Mouse (Mus musculus) lung, postnatal 0 days (tissue): ENCODE measurements around the gene Mip. TPM values are rescaled to one million over a fixed set of nuclear protein-coding genes. Genes with fewer than 3 reads are reported as not detected.

ENCODE experiments used
- ATAC-seq: fragments of 200-750 bp; cut with Nextera tagmentation; 2 replicates; pipeline ENCODE4 v1.8.0; 2017; ENCODE audit warnings: moderate library complexity
- DNase-seq: peaks from one replicate; pipeline ENCODE4 v3.0.0-alpha.2; 2016; ENCODE audit warnings: low spot score
- H3K27ac ChIP-seq: fragments of 300-500 bp; sonication (generic); 2 replicates; pipeline ENCODE4 v1.5.1; 2014; ENCODE audit warnings: antibody characterized with exemption, mild to moderate bottlenecking, low read length, mixed read lengths
- H3K27me3 ChIP-seq: fragments of 300-500 bp; sonication (generic); replicated peaks from 2 replicates; pipeline ENCODE4 v1.6.1; 2014; ENCODE audit warnings: low read length, mixed read lengths; ENCODE audit not compliant: insufficient read depth
- H3K36me3 ChIP-seq: fragments of 300-500 bp; sonication (generic); 2 replicates; pipeline ENCODE4 v1.6.1; 2014; ENCODE audit warnings: low read length, mixed read lengths; ENCODE audit not compliant: insufficient read depth
- H3K4me1 ChIP-seq: fragments of 300-500 bp; sonication (generic); 2 replicates; pipeline ENCODE4 v1.6.1; 2014; ENCODE audit warnings: antibody characterized with exemption, low read depth, low read length, mixed read lengths; ENCODE audit not compliant: insufficient read depth
- H3K4me2 ChIP-seq: fragments of 300-500 bp; sonication (generic); replicated peaks from 2 replicates; pipeline ENCODE4 v1.6.1; 2014; ENCODE audit warnings: low read depth, mild to moderate bottlenecking, low read length, moderate library complexity, mixed read lengths
- H3K4me3 ChIP-seq: fragments of 300-500 bp; sonication (generic); 2 replicates; pipeline ENCODE4 v1.5.1; 2014; ENCODE audit warnings: low read depth, low read length
- H3K9ac ChIP-seq: fragments of 300-500 bp; sonication (generic); replicated peaks from 2 replicates; pipeline ENCODE4 v1.6.1; 2014; ENCODE audit warnings: low read depth, mild to moderate bottlenecking
- H3K9me3 ChIP-seq: fragments of 300-500 bp; sonication (generic); 2 replicates; pipeline ENCODE4 v1.6.1; 2016; ENCODE audit warnings: low read length, mixed read lengths
- CTCF ChIP-seq: IDR thresholded peaks from 2 replicates; pipeline ENCODE4 v1.5.1; 2016; ENCODE audit warnings: antibody characterized with exemption, mild to moderate bottlenecking
- EP300 ChIP-seq: IDR thresholded peaks from 2 replicates; pipeline ENCODE4 v1.6.1; 2016; ENCODE audit warnings: antibody characterized with exemption, mild to moderate bottlenecking, control low read depth
- WGBS: fragments of 180-500 bp; shearing (Covaris S2); extraction: QIAGEN DNeasy Blood & Tissue Kit; methylation state at CpG from one replicate; pipeline ENCODE4 v1.1.7; 2014; 5-methylcytosine and 5-hydroxymethylcytosine counted together
- polyA plus RNA-seq: library from polyadenylated mRNA; unstranded; fragments of >200 nt; fragmentation: Nextera tagmentation; extraction: Ambion mirVana; gene quantifications from 2 replicates; pipeline ENCODE4 v1.2.1, GENCODE M21; 2015

Mip gene
- polyA plus RNA-seq, 1 experiment from 2014 or later: not detected

- 75% methylated on average over 6 of the region's 6 CpGs for WGBS
- no peaks in the 10 kb centered on the region for H3K9me3 ChIP-seq
- H3K4me2 ChIP-seq: no peak overlapping the region
- H3K27me3 ChIP-seq: no peaks in the 10 kb centered on the region
- H3K9ac ChIP-seq: no peak overlapping the region
- no peak for DNase-seq
- H3K4me3 ChIP-seq: no peak overlapping the region
- H3K36me3 ChIP-seq: no peaks in the 10 kb centered on the region
- ATAC-seq: no peak
- no peak overlapping the region for H3K27ac ChIP-seq
- H3K4me1 ChIP-seq: no peaks in the 10 kb centered on the region
- TF ChIP-seq CTCF: no peak
- no peak for TF ChIP-seq EP300
Measured at GRCm38 (mm10) chr10:128263393-128264310, 38.0 kb downstream of the Mip start.

- DNase-seq: no peak
- H3K9ac ChIP-seq: no peak within 1 kb of the TSS
- H3K4me3 ChIP-seq: no peak within 1 kb of the TSS
- no peaks in the 10 kb centered on the region for H3K36me3 ChIP-seq
- H3K27ac ChIP-seq: no peak within 1 kb of the TSS
- no peak within 1 kb of the TSS for H3K4me2 ChIP-seq
- no peaks in the 10 kb centered on the region for H3K9me3 ChIP-seq
- no peak for TF ChIP-seq EP300
- ATAC-seq: no peak
- H3K4me1 ChIP-seq: no peaks in the 10 kb centered on the region; the same call in 1 of the 2 replicates
- 67% methylated on average over 6 of the region's 6 CpGs for WGBS
- H3K27me3 ChIP-seq: no peaks in the 10 kb centered on the region
Measured at GRCm38 (mm10) chr10:128268371-128268770, 42.7 kb downstream of the Mip start, which contains the start of gene Apof. TSS of gene Apof (plus strand) at chr10:128268671.

- no peaks in the 10 kb centered on the region for H3K9me3 ChIP-seq
- peak overlapping the region; percentile 51; the same call in 1 of the 2 replicates for H3K4me2 ChIP-seq
- no peak overlapping the region; the same call in 1 of the 2 replicates for H3K9ac ChIP-seq
- H3K27me3 ChIP-seq: no peaks in the 10 kb centered on the region
- no peaks in the 10 kb centered on the region; the same call in 1 of the 2 replicates for H3K4me1 ChIP-seq
- no peak overlapping the region for H3K4me3 ChIP-seq
- peak overlapping the region; percentile 68; the same call in 1 of the 2 replicates for H3K27ac ChIP-seq
- WGBS: 91% methylated on average over 16 of the region's 16 CpGs
- no peaks in the 10 kb centered on the region for H3K36me3 ChIP-seq
- ATAC-seq (no peak), DNase-seq (no peak)
- no peak for TF ChIP-seq EP300
- no peak for TF ChIP-seq CTCF
Measured at GRCm38 (mm10) chr10:128269206-128269910, 43.7 kb downstream of the Mip start.

- H3K4me1 ChIP-seq: no peaks in the 10 kb centered on the region; the same call in 1 of the 2 replicates
- H3K9me3 ChIP-seq: no peaks in the 10 kb centered on the region
- peak; percentile 100 for ATAC-seq
- peak within 1 kb of the TSS; percentile 65 for H3K4me3 ChIP-seq
- no peaks in the 10 kb centered on the region for H3K36me3 ChIP-seq
- H3K27ac ChIP-seq: peak within 1 kb of the TSS; percentile 86
- peak within 1 kb of the TSS; percentile 58 for H3K4me2 ChIP-seq
- TF ChIP-seq CTCF: no peak
- TF ChIP-seq EP300: 0 out of 2 replicates have a peak, but pooled peaks have one; percentile 30
- DNase-seq: peak; percentile 99
- H3K27me3 ChIP-seq: no peaks in the 10 kb centered on the region
- under 1% methylated on average over 43 of the region's 43 CpGs for WGBS
- peak within 1 kb of the TSS; percentile 66 for H3K9ac ChIP-seq
Measured at GRCm38 (mm10) chr10:128270287-128270841, 44.7 kb downstream of the Mip start, which contains the start of gene Stat2. TSS of gene Stat2 (plus strand) at chr10:128270559.

GRCm38 (mm10) chr10:128270866-128271265, 45.2 kb downstream of the Mip start:
- H3K27ac ChIP-seq: peak overlapping the region; percentile 86
- H3K27me3 ChIP-seq: no peaks in the 10 kb centered on the region
- 35% methylated on average over 7 of the region's 7 CpGs for WGBS
- no peak for DNase-seq
- H3K9ac ChIP-seq: peak overlapping the region; percentile 66
- peak; percentile 36 for TF ChIP-seq CTCF
- no peak for TF ChIP-seq EP300
- no peaks in the 10 kb centered on the region for H3K9me3 ChIP-seq
- no peaks in the 10 kb centered on the region for H3K36me3 ChIP-seq
- H3K4me2 ChIP-seq: peak overlapping the region; percentile 58
- ATAC-seq: no peak
- peak overlapping the region; percentile 65 for H3K4me3 ChIP-seq
- H3K4me1 ChIP-seq: no peaks in the 10 kb centered on the region; the same call in 1 of the 2 replicates
